ENCODE assay signal across 15 mouse cellular contexts in genomic region chr10:13906261-13906741, GRCm38 (mm10). TPM values are rescaled to one million over a fixed set of nuclear protein-coding genes. Genes with fewer than 3 reads are reported as not detected.
DNase-seq lines count a peak whose midpoint lies in the region; ATAC-seq and TF ChIP-seq lines count a peak whose summit lies in the region.
"Had no signal": no experiment of that assay in that cellular context is flagged by ENCODE, and none has a peak within 500 bp of the region (broad histone marks: within the 10 kb centered on the region; RNA-seq: fewer than 3 reads in every experiment).

No protein-coding gene starts in this region.

- no peaks in the 10 kb centered on the region for H3K27me3 ChIP-seq in kidney, adult 2 months (replicated peaks; ENCODE audit: control insufficient read depth, insufficient read depth, low read length)
- no peaks in the 10 kb centered on the region for H3K27me3 ChIP-seq in kidney, embryonic 14.5 days (ENCODE audit: control insufficient read depth, insufficient read depth, low read length)
- H3K27me3 ChIP-seq in stomach, embryonic 16.5 days (ENCODE audit: control insufficient read depth, insufficient read depth, low read length), result no peaks in the 10 kb centered on the region

- no peaks in the 10 kb centered on the region; the same call in 1 of the 2 replicates for H3K9me3 ChIP-seq in kidney, embryonic 14.5 days (ENCODE audit: control insufficient read depth, low read length)
- H3K9me3 ChIP-seq in stomach, embryonic 16.5 days (replicated peaks; ENCODE audit: control insufficient read depth, low read length), result peaks cover 6% of the 10 kb centered on the region; the same call in 1 of the 2 replicates

- H3K9ac ChIP-seq in kidney, embryonic 14.5 days (ENCODE audit: low read depth, low read length), result no peak overlapping the region
- no peak overlapping the region for H3K9ac ChIP-seq in stomach, embryonic 16.5 days (ENCODE audit: low read length)
- H3K9ac ChIP-seq: liver, postnatal 0 days had no signal

- WGBS in kidney, adult 2 months, result 50% methylated on average over 8 of the region's 8 CpGs
- WGBS in kidney, embryonic 14.5 days, result 64% methylated on average over 8 of the region's 8 CpGs
- WGBS in stomach, embryonic 16.5 days, result 47% methylated on average over 8 of the region's 8 CpGs

- peak; percentile 88 for ATAC-seq in cerebellum, adult (ENCODE audit: insufficient number of reproducible peaks, low FRiP score, low TSS enrichment)
- no peak for ATAC-seq in kidney, embryonic 14.5 days (ENCODE audit: low FRiP score, low TSS enrichment)
- no peak for ATAC-seq in stomach, embryonic 16.5 days (ENCODE audit: insufficient read depth, low FRiP score)
- ATAC-seq: liver, postnatal 0 days had no signal

- no peak overlapping the region for H3K4me3 ChIP-seq in kidney, adult 2 months (ENCODE audit: insufficient read depth, low read depth, low read length)
- H3K4me3 ChIP-seq in kidney, embryonic 14.5 days (ENCODE audit: low read length), result no peak overlapping the region
- no peak overlapping the region; the same call in 1 of the 2 replicates for H3K4me3 ChIP-seq in stomach, embryonic 16.5 days (replicated peaks; ENCODE audit: low read length)
- H3K4me3 ChIP-seq: heart, adult 2 months; myocyte had no signal

- TF ChIP-seq CTCF in kidney, adult 2 months (conservative IDR thresholded peaks at IDR 0.05; ENCODE audit: insufficient read depth, insufficient read length, low read depth, low read length), result no peak

- no peak overlapping the region for H3K4me2 ChIP-seq in kidney, embryonic 14.5 days (replicated peaks; ENCODE audit: low read depth, low read length)
- H3K4me2 ChIP-seq in stomach, embryonic 16.5 days (ENCODE audit: low read depth, low read length), result 0 out of 2 replicates have a peak overlapping the region, but pooled peaks have one; percentile 16

- H3K4me1 ChIP-seq in kidney, adult 2 months (ENCODE audit: control insufficient read depth, insufficient read depth, low read length), result no peaks in the 10 kb centered on the region
- H3K4me1 ChIP-seq in kidney, embryonic 14.5 days (ENCODE audit: control insufficient read depth, insufficient read depth, low read length), result no peaks in the 10 kb centered on the region
- no peaks in the 10 kb centered on the region for H3K4me1 ChIP-seq in stomach, embryonic 16.5 days (ENCODE audit: control insufficient read depth, insufficient read depth, low read length)

- H3K36me3 ChIP-seq in kidney, adult 2 months (ENCODE audit: control insufficient read depth, insufficient read depth, low read length), result no peaks in the 10 kb centered on the region
- H3K36me3 ChIP-seq in kidney, embryonic 14.5 days (ENCODE audit: control insufficient read depth, insufficient read depth, low read length), result no peaks in the 10 kb centered on the region
- H3K36me3 ChIP-seq in stomach, embryonic 16.5 days (ENCODE audit: control insufficient read depth, insufficient read depth, low read length), result no peaks in the 10 kb centered on the region

- TF ChIP-seq POLR2A in kidney, adult 2 months (IDR thresholded peaks at IDR 0.05; ENCODE audit: low read depth, low read length), result no peak

- DNase-seq in cerebellum, postnatal 4 days (ENCODE audit: low spot score in 2 of 2), result no peak
- peak; percentile 8 for DNase-seq in kidney, adult 2 months
- peak; percentile 26 for DNase-seq in right cerebral cortex, adult 18-20 months
- DNase-seq in right cerebral cortex, postnatal 10 days (ENCODE audit: low spot score in 2 of 2), result no peak
- no peak for DNase-seq in T-cell, adult 2 months (ENCODE audit: low spot score)
- DNase-seq: adrenal gland, postnatal 25 days; embryo, embryonic 11 days; heart, adult 2 months; heart, postnatal 36 days; liver, postnatal 0 days; thymus, postnatal 25 days had no signal

- no peak overlapping the region for H3K27ac ChIP-seq in kidney, adult 2 months (ENCODE audit: insufficient read depth, low read depth, low read length)
- H3K27ac ChIP-seq in kidney, embryonic 14.5 days (ENCODE audit: low read depth, low read length), result no peak overlapping the region
- no peak overlapping the region for H3K27ac ChIP-seq in stomach, embryonic 16.5 days (ENCODE audit: low read length)
- H3K27ac ChIP-seq: heart, adult 2 months had no signal

RNA-seq across cellular contexts. Expression of gene Aig1, which starts 37.5 kb away (rescaled TPM):
- polyA plus RNA-seq in kidney, adult 2 months (2012; rRNA removed), result 68.4 and 80.4 TPM in 2 replicates
- 35.3 and 39.1 TPM in 2 replicates for polyA plus RNA-seq in kidney, embryonic 14.5 days (2014; fragmentation: Nextera tagmentation; extraction: Ambion mirVana)
- 39.4 and 42.1 TPM in 2 replicates for polyA plus RNA-seq in stomach, embryonic 16.5 days (2015; fragmentation: Nextera tagmentation; extraction: Ambion mirVana)

RNA-seq across cellular contexts. Expression of gene Hivep2, which starts 59.6 kb away (rescaled TPM):
- 4.9 and 5.1 TPM in 2 replicates for polyA plus RNA-seq in kidney, adult 2 months (2012; rRNA removed)
- polyA plus RNA-seq in kidney, embryonic 14.5 days (2014; fragmentation: Nextera tagmentation; extraction: Ambion mirVana), result 6.1 and 7.9 TPM in 2 replicates
- 5.6 and 6.2 TPM in 2 replicates for polyA plus RNA-seq in stomach, embryonic 16.5 days (2015; fragmentation: Nextera tagmentation; extraction: Ambion mirVana)

Comparison
In these comparisons a context has a peak if more than half of its experiments do, and no peak if none do; other contexts are left out.
1. DNase-seq: peak in kidney, adult 2 months (single experiment) and right cerebral cortex, adult 18-20 months (single experiment); none in cerebellum, postnatal 4 days (0 of 2), right cerebral cortex, postnatal 10 days (0 of 2) and T-cell, adult 2 months (single experiment).